Mouse (Mus musculus): ENCODE data around the gene Btbd35f22. TPM values are rescaled to one million over a fixed set of nuclear protein-coding genes. Genes with fewer than 3 reads are reported as not detected.

Btbd35f22 gene
- polyA plus RNA-seq (2015; fragmentation: Nextera tagmentation; extraction: Ambion mirVana), result not detected in 2 replicates

GRCm38 (mm10) chrX:32047529-32047928, at the start of gene Btbd35f22:
Gene Btbd35f22 (plus strand): TSS chrX:32047829.

Other genes starting within 250 kb of the Btbd35f22 start
- not detected in 2 replicates for gene Gm21637, start 85.8 kb upstream of the Btbd35f22 start, polyA plus RNA-seq (2015; fragmentation: Nextera tagmentation; extraction: Ambion mirVana)
- gene Btbd35f2, start 230.6 kb downstream of the Btbd35f22 start, polyA plus RNA-seq (2015; fragmentation: Nextera tagmentation; extraction: Ambion mirVana), result not detected in 2 replicates